Mouse (Mus musculus) MEL (cell line): ENCODE results near the gene Taok1. TPM values are rescaled to one million over a fixed set of nuclear protein-coding genes. Genes with fewer than 3 reads are reported as not detected.
A peak's percentile ranks its signal among the peaks of the same experiment; 100 is the strongest.

Source experiments
- DNase-seq: peaks from one replicate; pipeline ENCODE4 v3.0.0; 2011; ENCODE audit warnings: low read depth, low spot score
- H3K27ac ChIP-seq: 2 replicates; pipeline ENCODE4 v1.5.1; 2012; ENCODE audit warnings: low read depth, mild to moderate bottlenecking, control low read depth, low read length, moderate library complexity; ENCODE audit not compliant: control insufficient read depth
- H3K27me3 ChIP-seq, 2 experiments: fragments of 150-350 bp in 1 of 2; sonication (generic) in 1 of 2; 2 replicates each; pipeline ENCODE4 v1.6.1; 2012; ENCODE audit warnings: low read length in 2 of 2, mild to moderate bottlenecking in 2 of 2, improper control_type of control experiment in 1 of 2, moderate library complexity in 1 of 2; ENCODE audit not compliant: insufficient read depth in 2 of 2, control insufficient read depth in 1 of 2
- H3K36me3 ChIP-seq, 2 experiments: 2 replicates each; pipeline ENCODE4 v1.6.1; 2012 to 2014; ENCODE audit warnings: low read length in 2 of 2, improper control_type of control experiment in 1 of 2, inconsistent platforms in 1 of 2, mild to moderate bottlenecking in 1 of 2; ENCODE audit not compliant: insufficient read depth in 2 of 2, control insufficient read depth in 1 of 2
- H3K4me1 ChIP-seq, 2 experiments: fragments of 150-350 bp in 1 of 2; sonication (generic) in 1 of 2; 2 replicates each; pipeline ENCODE4 v1.6.1; 2012; ENCODE audit warnings: low read length in 2 of 2, improper control_type of control experiment in 1 of 2, mild to moderate bottlenecking in 1 of 2; ENCODE audit not compliant: insufficient read depth in 2 of 2, control insufficient read depth in 1 of 2
- H3K4me3 ChIP-seq, 2 experiments: fragments of 150-350 bp in 1 of 2; sonication (generic) in 1 of 2; 2 replicates each; pipeline ENCODE4 v1.5.1; 2012; ENCODE audit warnings: low read depth in 2 of 2, low read length in 2 of 2, mild to moderate bottlenecking in 2 of 2, moderate library complexity in 2 of 2, control low read depth in 1 of 2, improper control_type of control experiment in 1 of 2; ENCODE audit not compliant: control insufficient read depth in 1 of 2, insufficient read depth in 1 of 2
- H3K79me2 ChIP-seq: 2 replicates; pipeline ENCODE4 v1.6.1; 2012; ENCODE audit warnings: mild to moderate bottlenecking, low read length, moderate library complexity; ENCODE audit not compliant: control insufficient read depth, poor library complexity, insufficient read depth
- H3K9ac ChIP-seq: 2 replicates; pipeline ENCODE4 v1.6.1; 2012; ENCODE audit warnings: low read depth, mild to moderate bottlenecking, control low read depth, low read length, moderate library complexity; ENCODE audit not compliant: control insufficient read depth, poor library complexity, severe bottlenecking
- H3K9me3 ChIP-seq: fragments of 150-350 bp; sonication (generic); replicated peaks from 2 replicates; pipeline ENCODE4 v1.6.1; 2012; ENCODE audit warnings: mild to moderate bottlenecking, low read length, improper control_type of control experiment, moderate library complexity; ENCODE audit not compliant: insufficient read depth
- ELF1 ChIP-seq: IDR thresholded peaks from 2 replicates; pipeline ENCODE4 v1.6.1; 2014; ENCODE audit warnings: low read depth, mild to moderate bottlenecking, inconsistent platforms, low read length, improper control_type of control experiment, moderate library complexity
- ETS1 ChIP-seq: IDR thresholded peaks from 2 replicates; pipeline ENCODE4 v1.6.1; 2012; ENCODE audit warnings: low read depth, mild to moderate bottlenecking, inconsistent platforms, low read length, improper control_type of control experiment, moderate library complexity
- KAT2A ChIP-seq: conservative IDR thresholded peaks from 2 replicates; pipeline ENCODE4 v1.6.1; 2012; ENCODE audit warnings: low read depth, low read length, improper control_type of control experiment, inconsistent platforms
- MAX ChIP-seq: IDR thresholded peaks from 2 replicates; pipeline ENCODE4 v1.6.1; 2011; ENCODE audit warnings: low read length, improper control_type of control experiment
- MAZ ChIP-seq: IDR thresholded peaks from 2 replicates; pipeline ENCODE4 v1.6.1; 2012; ENCODE audit warnings: low read depth, mild to moderate bottlenecking, inconsistent platforms, low read length, improper control_type of control experiment
- MEF2A ChIP-seq: IDR thresholded peaks from 2 replicates; pipeline ENCODE4 v1.6.1; 2014; ENCODE audit warnings: low read depth, mild to moderate bottlenecking, inconsistent platforms, low read length, improper control_type of control experiment; ENCODE audit not compliant: poor library complexity, insufficient replicate concordance, severe bottlenecking; ENCODE audit errors: extremely low read depth
- RAD21 ChIP-seq: IDR thresholded peaks from 2 replicates; pipeline ENCODE4 v1.6.1; 2011; ENCODE audit warnings: mild to moderate bottlenecking, low read depth, low read length, improper control_type of control experiment
- TBP ChIP-seq: IDR thresholded peaks from 2 replicates; pipeline ENCODE4 v1.8.0; 2011; ENCODE audit warnings: low read depth, low read length, improper control_type of control experiment
- TCF12 ChIP-seq: IDR thresholded peaks from 2 replicates; pipeline ENCODE4 v1.6.1; 2014; ENCODE audit warnings: low read depth, mild to moderate bottlenecking, inconsistent platforms, low read length, improper control_type of control experiment, moderate library complexity
- UBTF ChIP-seq: IDR thresholded peaks from 2 replicates; pipeline ENCODE4 v1.6.1; 2012; ENCODE audit warnings: low read depth, mild to moderate bottlenecking, inconsistent platforms, low read length, improper control_type of control experiment, moderate library complexity, borderline replicate concordance; ENCODE audit not compliant: insufficient read depth
- USF2 ChIP-seq, 2 experiments: IDR thresholded peaks; 2 replicates each; pipeline ENCODE4 v1.6.1; 2011 to 2012; ENCODE audit warnings: improper control_type of control experiment in 2 of 2, low read length in 2 of 2, borderline replicate concordance in 1 of 2, inconsistent platforms in 1 of 2, low read depth in 1 of 2, mild to moderate bottlenecking in 1 of 2; ENCODE audit not compliant: insufficient read depth in 1 of 2
- ZMIZ1 ChIP-seq: IDR thresholded peaks from 2 replicates; pipeline ENCODE4 v1.6.1; 2012; ENCODE audit warnings: low read depth, mild to moderate bottlenecking, inconsistent platforms, low read length, improper control_type of control experiment, moderate library complexity
- polyA plus RNA-seq, 2 experiments: library from polyadenylated mRNA; stranded (reverse) in 1 of 2; unstranded in 1 of 2; fragments of >175 nt in 1 of 2; fragments of >200 nt in 1 of 2; gene quantifications; 2 replicates each; pipeline versions ENCODE4 v1.2.1 to v1.2.4; 2012; ENCODE audit warnings: low replicate concordance in 2 of 2, low read depth in 1 of 2; ENCODE audit not compliant: insufficient read length in 2 of 2, insufficient read depth in 1 of 2, missing spikeins in 1 of 2
- total RNA-seq: library from RNA; depleted of rRNA; stranded (reverse); fragments of 300-350 nt; gene quantifications from 2 replicates; pipeline ENCODE4 v1.2.3, GENCODE M21; 2012

Taok1 gene
- total and polyA plus RNA-seq, 3 experiments = 7.9 to 31.0 (median 15.9) TPM

DNA sequence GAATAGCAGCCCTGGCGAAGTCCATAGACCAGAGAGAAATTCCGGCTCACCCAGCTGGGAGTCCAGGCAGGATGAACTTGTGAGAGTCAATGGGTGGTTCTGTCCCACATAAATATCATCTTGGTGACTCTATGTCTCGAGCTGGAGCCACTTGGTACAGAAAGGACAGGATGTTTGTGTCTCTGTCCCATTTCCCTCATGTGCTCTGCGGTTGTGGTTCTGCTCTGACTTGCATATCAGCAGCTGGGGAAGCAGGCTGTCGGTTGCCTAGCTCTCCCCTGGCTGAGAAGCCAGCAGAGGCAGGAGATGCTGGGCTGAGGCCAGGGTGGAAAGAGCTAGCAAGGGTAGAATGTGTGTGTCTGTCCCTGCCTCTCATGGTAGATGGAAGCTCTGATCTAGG lies 88.6 kb downstream of the Taok1 start, which contains the start of gene Gm10392:
Gene Gm10392, minus strand, starts transcription at position 156 of the 400 bp plus-strand sequence.
- TF ChIP-seq ZMIZ1 (no peak), UBTF (0 out of 2 replicates have a peak, but pooled peaks have one; percentile 49), ETS1 (0 out of 2 replicates have a peak, but pooled peaks have one; percentile 25), TBP (0 out of 2 replicates have a peak, but pooled peaks have one; percentile 45)
- TF ChIP-seq, all 39 proteins: peak for 3
- Histone ChIP-seq H3K79me2 (no peaks in the 10 kb centered on the region; the same call in 1 of the 2 replicates), H3K27me3 (no peaks in the 10 kb centered on the region), H3K9ac (no peak within 1 kb of the TSS), H3K36me3 (peaks cover 0 to 21% of the 10 kb centered on the region in 2 experiments; a peak in 2 of 4 replicates), H3K4me3 (no peak within 1 kb of the TSS), H3K9me3 (no peaks in the 10 kb centered on the region), H3K4me1 (peaks cover 10 to 25% of the 10 kb centered on the region in 2 experiments), H3K27ac (no peak within 1 kb of the TSS; the same call in 1 of the 2 replicates)
- DNase-seq = peak; percentile 56

GRCm38 (mm10) chr11:77518051-77518798 lies 89.4 kb downstream of the Taok1 start:
- Histone ChIP-seq H3K36me3 (peaks cover 0 to 22% of the 10 kb centered on the region in 2 experiments; a peak in 2 of 4 replicates), H3K9ac (no peak overlapping the region), H3K9me3 (no peaks in the 10 kb centered on the region), H3K4me3 (no peak overlapping the region), H3K27me3 (no peaks in the 10 kb centered on the region), H3K79me2 (peaks cover 2% of the 10 kb centered on the region; the same call in 1 of the 2 replicates), H3K27ac (no peak overlapping the region), H3K4me1 (peaks cover 10 to 26% of the 10 kb centered on the region in 2 experiments)
- DNase-seq = no peak
- TF ChIP-seq MAX (no peak), RAD21 (no peak), TBP (no peak), ELF1 (no peak), MAZ (no peak), TCF12 (no peak), MEF2A (no peak), KAT2A (no peak), USF2 (IDR thresholded peaks at IDR 0.05; ENCODE audit: borderline replicate concordance in 1 of 2, insufficient read depth in 1 of 2, low read depth in 1 of 2, low read length in 2 of 2) (no peak)
